Mouse (Mus musculus) forebrain, postnatal 0 days (tissue): ENCODE data around the gene Ttc9c. TPM values are rescaled to one million over a fixed set of nuclear protein-coding genes. Genes with fewer than 3 reads are reported as not detected.

ENCODE experiments used
- ATAC-seq: fragments of 200-750 bp; cut with Nextera tagmentation; 2 replicates; pipeline ENCODE4 v1.8.0; 2017; ENCODE audit warnings: mild to moderate bottlenecking, moderate library complexity
- DNase-seq: peaks from one replicate; pipeline ENCODE4 v3.0.0-alpha.2; 2015
- H3K27ac ChIP-seq: fragments of 300-500 bp; sonication (generic); 2 replicates; pipeline ENCODE4 v1.5.1; 2014; ENCODE audit warnings: low read depth, mild to moderate bottlenecking, antibody characterized with exemption, low read length, moderate library complexity, mixed read lengths
- H3K27me3 ChIP-seq: fragments of 300-500 bp; sonication (generic); 2 replicates; pipeline ENCODE4 v1.6.1; 2014; ENCODE audit warnings: mild to moderate bottlenecking, low read length, mixed read lengths; ENCODE audit not compliant: insufficient read depth
- H3K36me3 ChIP-seq: fragments of 300-500 bp; sonication (generic); 2 replicates; pipeline ENCODE4 v1.6.1; 2014; ENCODE audit warnings: mild to moderate bottlenecking, moderate library complexity; ENCODE audit not compliant: insufficient read depth
- H3K4me1 ChIP-seq: fragments of 300-500 bp; sonication (generic); 2 replicates; pipeline ENCODE4 v1.6.1; 2014; ENCODE audit warnings: antibody characterized with exemption; ENCODE audit not compliant: insufficient read depth
- H3K4me2 ChIP-seq: fragments of 300-500 bp; sonication (generic); 2 replicates; pipeline ENCODE4 v1.6.1; 2014; ENCODE audit warnings: low read depth, mild to moderate bottlenecking, moderate library complexity
- H3K4me3 ChIP-seq: fragments of 300-500 bp; sonication (generic); 2 replicates; pipeline ENCODE4 v1.5.1; 2014; ENCODE audit warnings: low read depth, low read length, mixed read lengths
- H3K9ac ChIP-seq: fragments of 300-500 bp; sonication (generic); 2 replicates; pipeline ENCODE4 v1.6.1; 2014; ENCODE audit warnings: mild to moderate bottlenecking
- H3K9me3 ChIP-seq: fragments of 300-500 bp; sonication (generic); 2 replicates; pipeline ENCODE4 v1.6.1; 2016; ENCODE audit warnings: low read length
- CTCF ChIP-seq: sonication (generic); IDR thresholded peaks from 2 replicates; pipeline ENCODE4 v1.5.1; 2016; ENCODE audit warnings: antibody characterized with exemption, control low read depth, low read depth
- WGBS: fragments of 180-500 bp; shearing (Covaris S2); extraction: QIAGEN DNeasy Blood & Tissue Kit; methylation state at CpG from one replicate; pipeline ENCODE4 v1.1.7; 2014; 5-methylcytosine and 5-hydroxymethylcytosine counted together
- polyA plus RNA-seq: library from polyadenylated mRNA; unstranded; fragments of >200 nt; fragmentation: Nextera tagmentation; extraction: Ambion mirVana; gene quantifications from 2 replicates; pipeline ENCODE4 v1.2.1, GENCODE M21; 2015
- total RNA-seq: library from RNA; depleted of rRNA; stranded (reverse); fragments of >200 nt; gene quantifications from 2 replicates; pipeline ENCODE4 v1.2.3, GENCODE M21; 2014

Ttc9c gene
- total and polyA plus RNA-seq, 2 experiments from 2014 or later, result 44.4 to 71.9 TPM

- H3K4me1 ChIP-seq, result peaks cover 28% of the 10 kb centered on the region
- peaks cover 4% of the 10 kb centered on the region for H3K36me3 ChIP-seq
- WGBS, result 55% methylated on average over 3 of the region's 3 CpGs
- TF ChIP-seq CTCF, result no peak
- ATAC-seq (no peak), DNase-seq (no peak)
- no peak overlapping the region for H3K4me3 ChIP-seq
- peak overlapping the region; percentile 17; the same call in 1 of the 2 replicates for H3K4me2 ChIP-seq
- H3K9ac ChIP-seq, result peak overlapping the region; percentile 29; the same call in 1 of the 2 replicates
- no peak overlapping the region for H3K27ac ChIP-seq
- no peaks in the 10 kb centered on the region for H3K27me3 ChIP-seq
- H3K9me3 ChIP-seq, result no peaks in the 10 kb centered on the region
Measured at GRCm38 (mm10) chr19:8817001-8817400, 2.1 kb downstream of the Ttc9c start.

- H3K4me3 ChIP-seq, result no peak overlapping the region
- H3K9me3 ChIP-seq, result no peaks in the 10 kb centered on the region
- DNase-seq (no peak), ATAC-seq (no peak)
- H3K4me2 ChIP-seq, result no peak overlapping the region
- TF ChIP-seq CTCF, result peak; percentile 36
- H3K36me3 ChIP-seq, result peaks cover 12% of the 10 kb centered on the region
- WGBS, result 65% methylated on average over 11 of the region's 11 CpGs
- peaks cover 18% of the 10 kb centered on the region for H3K4me1 ChIP-seq
- no peak overlapping the region for H3K9ac ChIP-seq
- no peaks in the 10 kb centered on the region for H3K27me3 ChIP-seq
- H3K27ac ChIP-seq, result no peak overlapping the region
Measured at GRCm38 (mm10) chr19:8815812-8816211, 3.3 kb downstream of the Ttc9c start.

GRCm38 (mm10) chr19:8806810-8807209 lies 12.3 kb downstream of the Ttc9c start:
- TF ChIP-seq CTCF, result no peak
- Histone ChIP-seq H3K36me3 (peaks cover 30% of the 10 kb centered on the region), H3K4me3 (no peak overlapping the region), H3K27me3 (no peaks in the 10 kb centered on the region), H3K4me1 (peaks cover 7% of the 10 kb centered on the region), H3K9me3 (no peaks in the 10 kb centered on the region), H3K27ac (no peak overlapping the region), H3K4me2 (no peak overlapping the region), H3K9ac (no peak overlapping the region)
- ATAC-seq (no peak), DNase-seq (no peak)
- WGBS, result 89% methylated on average over 5 of the region's 5 CpGs

DNA sequence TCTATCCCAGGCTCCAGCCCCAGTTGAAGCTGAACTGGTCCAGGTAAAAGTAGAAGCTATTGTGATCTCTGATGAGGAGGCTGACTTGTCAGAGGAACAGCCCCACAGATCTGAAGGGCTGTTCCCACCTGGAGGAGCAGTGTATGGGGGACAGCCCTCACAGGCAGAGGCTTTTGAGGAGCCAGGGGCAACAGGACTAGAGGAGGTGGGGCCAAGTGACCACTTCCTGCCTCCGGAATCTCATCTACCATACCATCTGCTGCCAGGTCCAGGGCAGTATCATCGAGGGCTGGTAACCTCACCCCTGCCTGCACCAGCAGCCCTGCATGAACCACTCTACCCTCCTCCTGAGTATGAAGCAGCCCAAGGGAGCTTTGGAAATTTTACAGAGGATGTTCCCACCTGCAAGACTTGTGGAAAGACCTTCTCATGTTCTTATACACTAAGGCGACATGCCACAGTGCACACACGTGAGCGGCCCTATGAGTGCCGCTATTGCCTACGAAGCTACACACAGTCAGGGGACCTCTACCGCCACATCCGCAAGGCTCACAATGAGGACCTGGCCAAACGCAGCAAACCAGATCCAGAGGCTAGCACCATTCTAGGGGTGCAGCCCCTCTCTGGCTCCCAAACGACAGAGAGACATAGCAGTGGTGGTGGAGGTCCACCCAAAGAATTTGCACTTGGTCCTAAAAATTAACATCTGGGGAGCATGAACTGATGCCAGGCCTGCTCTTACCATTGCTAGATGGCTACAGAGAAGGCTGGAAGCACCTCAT lies 15.1 kb downstream of the Ttc9c start:
- H3K4me3 ChIP-seq, result no peak overlapping the region
- H3K4me2 ChIP-seq, result no peak overlapping the region
- DNase-seq (no peak), ATAC-seq (no peak)
- no peak for TF ChIP-seq CTCF
- 94% methylated on average over 11 of the region's 11 CpGs for WGBS
- peaks cover 12% of the 10 kb centered on the region; the same call in 1 of the 2 replicates for H3K36me3 ChIP-seq
- no peaks in the 10 kb centered on the region for H3K27me3 ChIP-seq
- no peaks in the 10 kb centered on the region for H3K9me3 ChIP-seq
- no peak overlapping the region for H3K27ac ChIP-seq
- no peak overlapping the region for H3K9ac ChIP-seq
- H3K4me1 ChIP-seq, result peaks cover 7% of the 10 kb centered on the region

GRCm38 (mm10) chr19:8803204-8803780 lies 15.8 kb downstream of the Ttc9c start:
- peak overlapping the region; percentile 56; the same call in 1 of the 2 replicates for H3K9ac ChIP-seq
- 91% methylated on average over 9 of the region's 9 CpGs for WGBS

DNA sequence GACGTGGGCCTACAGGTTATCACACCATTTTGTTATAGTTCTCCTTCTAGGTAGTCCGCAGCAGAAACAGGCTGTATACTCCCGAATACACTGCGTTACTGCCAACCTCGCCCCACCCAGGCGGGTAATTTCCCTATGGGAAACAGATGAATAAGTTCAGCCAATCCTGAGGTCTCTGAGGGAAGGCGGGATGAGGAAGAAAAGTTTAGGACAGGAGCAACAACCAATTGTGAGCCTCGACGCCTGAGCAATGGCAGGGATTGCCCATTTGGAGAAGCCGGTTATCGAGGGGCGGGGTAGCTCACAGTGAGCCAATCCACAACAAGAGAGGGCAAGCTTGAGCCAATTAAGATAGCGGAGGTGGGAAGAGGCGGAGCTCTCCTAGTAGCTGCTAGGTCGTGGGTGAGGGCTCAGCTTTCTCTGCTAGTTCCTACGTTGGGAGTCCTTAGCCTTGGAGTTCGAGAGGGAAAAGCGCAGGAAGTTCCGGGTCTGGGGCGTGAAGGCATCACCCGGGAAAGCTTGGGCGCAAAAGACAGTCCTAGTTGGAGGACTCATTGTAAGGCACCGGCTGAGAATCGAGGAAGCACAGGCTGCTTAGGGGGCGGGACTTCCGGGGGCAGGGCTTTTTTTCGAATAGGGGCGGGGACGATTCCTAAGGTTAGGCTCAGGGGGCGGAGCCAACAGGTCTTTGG lies 16.9 kb downstream of the Ttc9c start, which contains the start of gene Zbtb3:
Gene Zbtb3, plus strand, starts transcription at position 426 of the 692 bp plus-strand sequence.
- H3K27ac ChIP-seq, result peak within 1 kb of the TSS; percentile 90
- 2% methylated on average over 30 of the region's 30 CpGs for WGBS
- H3K4me2 ChIP-seq, result peak within 1 kb of the TSS; percentile 75
- H3K9ac ChIP-seq, result peak within 1 kb of the TSS; percentile 56
- no peaks in the 10 kb centered on the region for H3K9me3 ChIP-seq
- DNase-seq (peak; percentile 97), ATAC-seq (peak; percentile 97)
- no peaks in the 10 kb centered on the region for H3K27me3 ChIP-seq
- H3K4me3 ChIP-seq, result peak within 1 kb of the TSS; percentile 58
- no peak for TF ChIP-seq CTCF
- H3K36me3 ChIP-seq, result peaks cover 2% of the 10 kb centered on the region; the same call in 1 of the 2 replicates
- H3K4me1 ChIP-seq, result peaks cover 7% of the 10 kb centered on the region

More at GRCm38 (mm10) chr19:8803204-8803780, 15.8 kb downstream of the Ttc9c start:
- TF ChIP-seq CTCF, result no peak
- Histone ChIP-seq H3K9me3 (no peaks in the 10 kb centered on the region), H3K4me1 (peaks cover 7% of the 10 kb centered on the region), H3K27ac (peak overlapping the region; percentile 90; the same call in 1 of the 2 replicates), H3K4me2 (peak overlapping the region; percentile 75), H3K4me3 (peak overlapping the region; percentile 58; the same call in 1 of the 2 replicates), H3K27me3 (no peaks in the 10 kb centered on the region), H3K36me3 (peaks cover 5% of the 10 kb centered on the region; the same call in 1 of the 2 replicates)
- DNase-seq (no peak), ATAC-seq (no peak)

DNA sequence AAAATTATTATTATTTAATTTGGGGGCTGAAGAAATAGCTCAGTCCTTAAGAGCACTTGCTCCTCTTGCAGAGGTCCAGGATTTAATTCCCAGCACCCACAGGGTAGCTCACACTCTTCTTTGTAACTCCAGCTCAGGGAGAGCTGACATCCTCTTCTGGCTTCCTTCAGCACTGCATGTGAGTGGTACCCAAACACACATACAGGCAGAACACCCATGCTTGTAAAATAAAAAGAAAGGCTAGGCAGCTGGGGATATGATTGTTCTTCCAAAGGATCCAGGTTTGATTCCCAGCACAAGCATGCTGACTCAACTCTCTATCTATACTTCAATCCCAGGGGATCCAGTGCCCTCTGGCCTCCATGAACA lies 20.2 kb downstream of the Ttc9c start:
- peaks cover 16% of the 10 kb centered on the region for H3K36me3 ChIP-seq
- peak overlapping the region; percentile 55; the same call in 1 of the 2 replicates for H3K4me3 ChIP-seq
- peak overlapping the region; percentile 72 for H3K4me2 ChIP-seq
- H3K4me1 ChIP-seq, result peaks cover 7% of the 10 kb centered on the region
- no peak overlapping the region for H3K9ac ChIP-seq
- no peak overlapping the region for H3K27ac ChIP-seq
- no peak for TF ChIP-seq CTCF
- H3K27me3 ChIP-seq, result no peaks in the 10 kb centered on the region
- no peak for ATAC-seq
- no peak for DNase-seq
- no peaks in the 10 kb centered on the region for H3K9me3 ChIP-seq
